Mouse (Mus musculus) midbrain, embryonic 16.5 days (tissue): ENCODE measurements around the gene Slc23a2. TPM values are rescaled to one million over a fixed set of nuclear protein-coding genes. Genes with fewer than 3 reads are reported as not detected.

Experiments
- ATAC-seq: fragments of 200-750 bp; cut with Nextera tagmentation; 2 replicates; pipeline ENCODE4 v1.8.0; 2017; ENCODE audit warnings: moderate TSS enrichment
- H3K27ac ChIP-seq: fragments of 300-500 bp; sonication (generic); 2 replicates; pipeline ENCODE4 v1.5.1; 2014; ENCODE audit warnings: mild to moderate bottlenecking, low read length, mixed read lengths
- H3K27me3 ChIP-seq: fragments of 300-500 bp; sonication (generic); 2 replicates; pipeline ENCODE4 v1.6.1; 2014; ENCODE audit warnings: low read depth, low read length, mixed read lengths; ENCODE audit not compliant: control insufficient read depth, insufficient read depth
- H3K36me3 ChIP-seq: fragments of 300-500 bp; sonication (generic); 2 replicates; pipeline ENCODE4 v1.6.1; 2014; ENCODE audit warnings: mild to moderate bottlenecking, low read length, moderate library complexity, mixed read lengths; ENCODE audit not compliant: control insufficient read depth, insufficient read depth
- H3K4me1 ChIP-seq: fragments of 300-500 bp; sonication (generic); 2 replicates; pipeline ENCODE4 v1.6.1; 2014; ENCODE audit warnings: mild to moderate bottlenecking, low read length, mixed read lengths; ENCODE audit not compliant: control insufficient read depth, insufficient read depth
- H3K4me2 ChIP-seq: fragments of 300-500 bp; sonication (generic); 2 replicates; pipeline ENCODE4 v1.6.1; 2014; ENCODE audit warnings: mild to moderate bottlenecking, low read length, mixed read lengths
- H3K4me3 ChIP-seq: fragments of 300-500 bp; sonication (generic); 2 replicates; pipeline ENCODE4 v1.5.1; 2014; ENCODE audit warnings: low read depth, mild to moderate bottlenecking, low read length, moderate library complexity, mixed read lengths
- H3K9ac ChIP-seq: fragments of 300-500 bp; sonication (generic); 2 replicates; pipeline ENCODE4 v1.6.1; 2014; ENCODE audit warnings: low read depth, low read length, mixed read lengths
- H3K9me3 ChIP-seq: fragments of 300-500 bp; sonication (generic); replicated peaks from 2 replicates; pipeline ENCODE4 v1.6.1; 2014; ENCODE audit warnings: mild to moderate bottlenecking, low read length, mixed read lengths; ENCODE audit not compliant: control insufficient read depth, poor library complexity, severe bottlenecking
- WGBS: fragments of 180-500 bp; shearing (Covaris S2); extraction: QIAGEN DNeasy Blood & Tissue Kit; methylation state at CpG from one replicate; pipeline ENCODE4 v1.1.7; 2014; 5-methylcytosine and 5-hydroxymethylcytosine counted together
- polyA plus RNA-seq: library from polyadenylated mRNA; unstranded; fragments of >200 nt; fragmentation: Nextera tagmentation; extraction: Ambion mirVana; gene quantifications from 2 replicates; pipeline ENCODE4 v1.2.1, GENCODE M21; 2015

Slc23a2 gene
- polyA plus RNA-seq, 1 experiment from 2014 or later = 37.9 TPM

- Histone ChIP-seq H3K27ac (no peak overlapping the region), H3K9ac (no peak overlapping the region), H3K36me3 (no peaks in the 10 kb centered on the region), H3K9me3 (no peaks in the 10 kb centered on the region), H3K4me1 (peaks cover 8% of the 10 kb centered on the region; the same call in 1 of the 2 replicates), H3K27me3 (no peaks in the 10 kb centered on the region), H3K4me3 (no peak overlapping the region), H3K4me2 (no peak overlapping the region)
- 93% methylated on average over 1 of the region's 1 CpGs for WGBS
- ATAC-seq = no peak
These were observed 18.6 kb downstream of the Slc23a2 start for GRCm38 (mm10) chr2:132126292-132126691.

GRCm38 (mm10) chr2:132123063-132123462 lies 21.8 kb downstream of the Slc23a2 start:
- no peaks in the 10 kb centered on the region for H3K9me3 ChIP-seq
- H3K9ac ChIP-seq = no peak overlapping the region
- peaks cover 4% of the 10 kb centered on the region; the same call in 1 of the 2 replicates for H3K4me1 ChIP-seq
- 62% methylated on average over 4 of the region's 4 CpGs for WGBS
- ATAC-seq = no peak
- H3K4me3 ChIP-seq = no peak overlapping the region
- H3K36me3 ChIP-seq = no peaks in the 10 kb centered on the region
- no peak overlapping the region for H3K27ac ChIP-seq
- no peak overlapping the region for H3K4me2 ChIP-seq
- H3K27me3 ChIP-seq = no peaks in the 10 kb centered on the region

- no peak overlapping the region for H3K4me2 ChIP-seq
- no peaks in the 10 kb centered on the region for H3K27me3 ChIP-seq
- ATAC-seq = no peak
- no peaks in the 10 kb centered on the region for H3K4me1 ChIP-seq
- H3K4me3 ChIP-seq = no peak overlapping the region
- H3K9ac ChIP-seq = no peak overlapping the region
- no peaks in the 10 kb centered on the region for H3K36me3 ChIP-seq
- no peak overlapping the region for H3K27ac ChIP-seq
- 87% methylated on average over 3 of the region's 3 CpGs for WGBS
- H3K9me3 ChIP-seq = no peaks in the 10 kb centered on the region
These were observed 23.9 kb downstream of the Slc23a2 start for GRCm38 (mm10) chr2:132121050-132121449.

GRCm38 (mm10) chr2:132118646-132119045 lies 26.3 kb downstream of the Slc23a2 start:
- Histone ChIP-seq H3K27me3 (no peaks in the 10 kb centered on the region), H3K4me1 (peaks cover 7% of the 10 kb centered on the region; the same call in 1 of the 2 replicates), H3K9me3 (no peaks in the 10 kb centered on the region), H3K4me2 (no peak overlapping the region), H3K4me3 (no peak overlapping the region), H3K9ac (no peak overlapping the region), H3K36me3 (no peaks in the 10 kb centered on the region), H3K27ac (no peak overlapping the region)
- 80% methylated on average over 1 of the region's 1 CpGs for WGBS
- no peak for ATAC-seq

- Histone ChIP-seq H3K9me3 (no peaks in the 10 kb centered on the region), H3K27me3 (no peaks in the 10 kb centered on the region), H3K4me2 (no peak overlapping the region), H3K4me3 (no peak overlapping the region), H3K4me1 (peaks cover 10% of the 10 kb centered on the region; the same call in 1 of the 2 replicates), H3K27ac (no peak overlapping the region), H3K9ac (no peak overlapping the region), H3K36me3 (no peaks in the 10 kb centered on the region)
- 87% methylated on average over 5 of the region's 5 CpGs for WGBS
- no peak for ATAC-seq
These were observed 29.0 kb downstream of the Slc23a2 start for GRCm38 (mm10) chr2:132115936-132116335.

- 75% methylated on average over 6 of the region's 6 CpGs for WGBS
- Histone ChIP-seq H3K27ac (no peak overlapping the region), H3K4me3 (no peak overlapping the region), H3K4me2 (no peak overlapping the region), H3K9me3 (no peaks in the 10 kb centered on the region), H3K9ac (no peak overlapping the region), H3K4me1 (peaks cover 10% of the 10 kb centered on the region; the same call in 1 of the 2 replicates), H3K27me3 (no peaks in the 10 kb centered on the region), H3K36me3 (no peaks in the 10 kb centered on the region)
- no peak for ATAC-seq
These were observed 29.6 kb downstream of the Slc23a2 start for GRCm38 (mm10) chr2:132115344-132115743.

- 48% methylated on average over 11 of the region's 11 CpGs for WGBS
- no peaks in the 10 kb centered on the region for H3K36me3 ChIP-seq
- H3K27me3 ChIP-seq = no peaks in the 10 kb centered on the region
- H3K9ac ChIP-seq = no peak overlapping the region
- ATAC-seq = no peak
- no peak overlapping the region for H3K4me3 ChIP-seq
- no peaks in the 10 kb centered on the region for H3K9me3 ChIP-seq
- peaks cover 10% of the 10 kb centered on the region; the same call in 1 of the 2 replicates for H3K4me1 ChIP-seq
- H3K4me2 ChIP-seq = no peak overlapping the region
- no peak overlapping the region for H3K27ac ChIP-seq
These were observed 30.7 kb downstream of the Slc23a2 start for GRCm38 (mm10) chr2:132113962-132114759.

- WGBS = 81% methylated on average over 4 of the region's 4 CpGs
- peaks cover 12% of the 10 kb centered on the region; the same call in 1 of the 2 replicates for H3K4me1 ChIP-seq
- no peak overlapping the region for H3K4me2 ChIP-seq
- no peak overlapping the region for H3K9ac ChIP-seq
- H3K4me3 ChIP-seq = no peak overlapping the region
- H3K36me3 ChIP-seq = no peaks in the 10 kb centered on the region
- no peaks in the 10 kb centered on the region for H3K27me3 ChIP-seq
- no peaks in the 10 kb centered on the region for H3K9me3 ChIP-seq
- H3K27ac ChIP-seq = no peak overlapping the region
- ATAC-seq = no peak
These were observed 32.6 kb downstream of the Slc23a2 start for GRCm38 (mm10) chr2:132112319-132112718.

GRCm38 (mm10) chr2:132111905-132112304 lies 33.0 kb downstream of the Slc23a2 start:
- WGBS = 58% methylated on average over 2 of the region's 2 CpGs
- Histone ChIP-seq H3K9ac (no peak overlapping the region), H3K9me3 (no peaks in the 10 kb centered on the region), H3K36me3 (no peaks in the 10 kb centered on the region), H3K27me3 (no peaks in the 10 kb centered on the region), H3K4me1 (peaks cover 13% of the 10 kb centered on the region; the same call in 1 of the 2 replicates), H3K27ac (no peak overlapping the region), H3K4me3 (no peak overlapping the region), H3K4me2 (no peak overlapping the region)
- no peak for ATAC-seq
